Mouse (Mus musculus): ENCODE measurements at regions not wholly inside any gene's neighbourhood (a gene's known extent, or its start where the extent isn't known, plus 50 kb on each side); places are given as distances from the start of the nearest gene placed in this dataset.
"Not testable (repeated sequence)": the region's sequence is repeated elsewhere in the genome, so short reads cannot be mapped to it uniquely, and the experiment has no call there.

- ATAC-seq (ENCODE audit: low FRiP score, low read depth), result no peak
Measured at GRCm38 (mm10) chr7:129750936-129751335, 159.3 kb downstream of the Wdr11 start.

GRCm38 (mm10) chr7:129754737-129755136 is 163.1 kb downstream of the Wdr11 start:
- 84% methylated on average over 5 of the region's 5 CpGs for WGBS
- H3K4me3 ChIP-seq, result no peak overlapping the region
- H3K36me3 ChIP-seq, result no peaks in the 10 kb centered on the region
- H3K9ac ChIP-seq, result no peak overlapping the region
- no peak for ATAC-seq (ENCODE audit: low FRiP score, low read depth)
- no peak overlapping the region for H3K27ac ChIP-seq
- H3K9me3 ChIP-seq, result no peaks in the 10 kb centered on the region
- no peaks in the 10 kb centered on the region for H3K4me1 ChIP-seq
- H3K27me3 ChIP-seq (replicated peaks), result no peaks in the 10 kb centered on the region
- H3K4me2 ChIP-seq (replicated peaks), result no peak overlapping the region

More at GRCm38 (mm10) chr7:129750936-129751335, 159.3 kb downstream of the Wdr11 start:
- Histone ChIP-seq H3K9ac (no peak overlapping the region), H3K4me1 (no peaks in the 10 kb centered on the region), H3K4me2 (replicated peaks) (no peak overlapping the region), H3K9me3 (peaks cover 12% of the 10 kb centered on the region), H3K4me3 (no peak overlapping the region), H3K36me3 (peaks cover 3% of the 10 kb centered on the region; the same call in 1 of the 2 replicates), H3K27me3 (replicated peaks) (no peaks in the 10 kb centered on the region), H3K27ac (no peak overlapping the region)

GRCm38 (mm10) chr7:129756138-129756537 is 164.5 kb downstream of the Wdr11 start:
- Histone ChIP-seq H3K27ac (no peak overlapping the region), H3K36me3 (no peaks in the 10 kb centered on the region), H3K4me1 (no peaks in the 10 kb centered on the region), H3K4me2 (replicated peaks) (no peak overlapping the region), H3K4me3 (no peak overlapping the region), H3K9ac (no peak overlapping the region), H3K27me3 (replicated peaks) (no peaks in the 10 kb centered on the region), H3K9me3 (no peaks in the 10 kb centered on the region)
- WGBS, result 92% methylated on average over 6 of the region's 6 CpGs
- no peak for ATAC-seq (ENCODE audit: low FRiP score, low read depth)

- 89% methylated on average over 4 of the region's 4 CpGs for WGBS
- no peak overlapping the region for H3K27ac ChIP-seq
- no peak overlapping the region for H3K4me2 ChIP-seq (replicated peaks)
- H3K4me3 ChIP-seq, result no peak overlapping the region
- ATAC-seq (ENCODE audit: low FRiP score, low read depth), result no peak
- H3K9ac ChIP-seq, result no peak overlapping the region
- no peaks in the 10 kb centered on the region for H3K36me3 ChIP-seq
- H3K4me1 ChIP-seq, result peaks cover 8% of the 10 kb centered on the region; the same call in 1 of the 2 replicates
- no peaks in the 10 kb centered on the region for H3K9me3 ChIP-seq
- no peaks in the 10 kb centered on the region for H3K27me3 ChIP-seq (replicated peaks)
Measured at GRCm38 (mm10) chr7:129759848-129760247, 168.2 kb downstream of the Wdr11 start.

- 92% methylated on average over 2 of the region's 2 CpGs for WGBS
- H3K27ac ChIP-seq, result no peak overlapping the region
- H3K36me3 ChIP-seq, result no peaks in the 10 kb centered on the region
- H3K9me3 ChIP-seq, result no peaks in the 10 kb centered on the region
- no peak overlapping the region for H3K4me2 ChIP-seq (replicated peaks)
- H3K4me3 ChIP-seq, result no peak overlapping the region
- H3K9ac ChIP-seq, result no peak overlapping the region
- H3K4me1 ChIP-seq, result peaks cover 8% of the 10 kb centered on the region; the same call in 1 of the 2 replicates
- no peaks in the 10 kb centered on the region for H3K27me3 ChIP-seq (replicated peaks)
- no peak for ATAC-seq (ENCODE audit: low FRiP score, low read depth)
Measured at GRCm38 (mm10) chr7:129760386-129760785, 168.7 kb downstream of the Wdr11 start.

GRCm38 (mm10) chr7:129763754-129764153 is 172.1 kb downstream of the Wdr11 start:
- H3K4me2 ChIP-seq (replicated peaks), result no peak overlapping the region
- no peak for ATAC-seq (ENCODE audit: low FRiP score, low read depth)
- H3K4me1 ChIP-seq, result peaks cover 8% of the 10 kb centered on the region; the same call in 1 of the 2 replicates
- no peaks in the 10 kb centered on the region for H3K36me3 ChIP-seq
- no peaks in the 10 kb centered on the region for H3K9me3 ChIP-seq
- no peak overlapping the region for H3K9ac ChIP-seq
- H3K4me3 ChIP-seq, result no peak overlapping the region
- no peaks in the 10 kb centered on the region for H3K27me3 ChIP-seq (replicated peaks)
- H3K27ac ChIP-seq, result no peak overlapping the region
- 50% methylated on average over 5 of the region's 5 CpGs for WGBS

- H3K4me3 ChIP-seq, result no peak overlapping the region
- ATAC-seq (ENCODE audit: low FRiP score, low read depth), result no peak
- no peak overlapping the region for H3K27ac ChIP-seq
- no peaks in the 10 kb centered on the region for H3K36me3 ChIP-seq
- 93% methylated on average over 5 of the region's 5 CpGs for WGBS
- peaks cover 8% of the 10 kb centered on the region; the same call in 1 of the 2 replicates for H3K4me1 ChIP-seq
- H3K27me3 ChIP-seq (replicated peaks), result no peaks in the 10 kb centered on the region
- H3K9ac ChIP-seq, result no peak overlapping the region
- H3K9me3 ChIP-seq, result no peaks in the 10 kb centered on the region
- no peak overlapping the region for H3K4me2 ChIP-seq (replicated peaks)
Measured at GRCm38 (mm10) chr7:129764456-129764970, 172.8 kb downstream of the Wdr11 start.

DNA sequence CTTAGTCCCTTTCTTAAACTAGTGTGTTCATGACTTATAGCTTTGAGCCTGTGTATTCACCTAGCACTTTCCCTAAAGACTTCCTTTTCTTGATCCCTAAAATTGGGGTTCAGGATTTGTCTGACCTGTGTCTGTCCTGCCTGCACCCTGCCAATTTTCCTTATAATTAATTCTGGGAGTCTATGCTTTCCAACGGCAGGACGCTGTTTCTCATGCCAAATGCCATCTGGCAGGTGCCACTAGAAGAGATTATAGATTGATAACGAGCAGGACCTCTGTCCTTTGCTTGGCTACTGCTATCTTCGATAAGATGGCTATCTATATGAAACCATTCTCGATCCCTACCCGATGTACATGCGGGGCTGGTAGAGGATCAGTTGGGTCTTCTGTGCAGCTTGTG is 174.0 kb downstream of the Wdr11 start:
- WGBS, result 92% methylated on average over 7 of the region's 7 CpGs
- Histone ChIP-seq H3K4me1 (peaks cover 8% of the 10 kb centered on the region; the same call in 1 of the 2 replicates), H3K27me3 (replicated peaks) (no peaks in the 10 kb centered on the region), H3K9ac (no peak overlapping the region), H3K9me3 (no peaks in the 10 kb centered on the region), H3K36me3 (no peaks in the 10 kb centered on the region), H3K4me3 (no peak overlapping the region), H3K4me2 (replicated peaks) (no peak overlapping the region), H3K27ac (no peak overlapping the region)
- no peak for ATAC-seq (ENCODE audit: low FRiP score, low read depth)

DNA sequence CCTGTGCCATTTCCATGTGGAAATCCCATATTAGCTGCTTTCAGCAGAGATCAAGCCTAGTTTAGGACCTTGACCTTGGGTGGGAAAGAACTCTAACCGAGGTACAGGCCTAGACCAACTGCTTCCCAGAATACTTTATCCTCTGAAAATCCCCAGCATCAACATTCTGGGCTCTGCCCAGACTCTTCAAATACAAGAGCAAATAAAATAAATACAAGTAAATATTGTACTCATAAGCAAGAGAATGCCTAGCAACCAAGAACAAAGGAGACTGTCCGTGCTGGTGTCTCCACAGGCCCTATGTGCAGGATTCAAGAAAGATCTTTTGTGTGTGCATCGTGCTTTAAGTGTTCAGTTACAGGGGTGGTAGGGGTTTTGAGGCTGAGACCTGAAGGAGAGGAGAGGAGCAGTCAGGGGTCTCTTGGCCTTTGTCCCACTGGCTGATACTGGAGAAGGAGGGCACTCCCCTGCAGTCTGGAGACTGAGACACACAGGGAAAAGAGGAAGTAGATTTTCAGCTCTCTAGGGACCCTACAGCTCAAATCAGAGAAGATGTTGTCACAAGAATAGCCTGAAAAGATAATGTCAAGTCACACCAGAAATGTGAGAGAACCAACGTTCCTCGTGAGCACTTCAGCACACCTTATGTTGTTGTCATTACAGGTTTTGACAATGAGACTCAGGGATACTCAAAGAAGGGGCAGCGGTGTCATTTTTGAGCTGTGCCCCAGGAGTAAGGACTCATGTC is 174.6 kb downstream of the Wdr11 start:
- no peak overlapping the region for H3K9ac ChIP-seq
- H3K27me3 ChIP-seq (replicated peaks), result no peaks in the 10 kb centered on the region
- no peaks in the 10 kb centered on the region for H3K36me3 ChIP-seq
- WGBS, result 79% methylated on average over 6 of the region's 6 CpGs
- no peak for ATAC-seq (ENCODE audit: low FRiP score, low read depth)
- no peak overlapping the region for H3K4me2 ChIP-seq (replicated peaks)
- H3K9me3 ChIP-seq, result no peaks in the 10 kb centered on the region
- no peak overlapping the region for H3K27ac ChIP-seq
- H3K4me1 ChIP-seq, result peaks cover 8% of the 10 kb centered on the region; the same call in 1 of the 2 replicates
- no peak overlapping the region for H3K4me3 ChIP-seq

- not testable (repeated sequence) for H3K4me2 ChIP-seq (replicated peaks)
Measured at GRCm38 (mm10) chr7:129769673-129770072, 178.0 kb downstream of the Wdr11 start.

DNA sequence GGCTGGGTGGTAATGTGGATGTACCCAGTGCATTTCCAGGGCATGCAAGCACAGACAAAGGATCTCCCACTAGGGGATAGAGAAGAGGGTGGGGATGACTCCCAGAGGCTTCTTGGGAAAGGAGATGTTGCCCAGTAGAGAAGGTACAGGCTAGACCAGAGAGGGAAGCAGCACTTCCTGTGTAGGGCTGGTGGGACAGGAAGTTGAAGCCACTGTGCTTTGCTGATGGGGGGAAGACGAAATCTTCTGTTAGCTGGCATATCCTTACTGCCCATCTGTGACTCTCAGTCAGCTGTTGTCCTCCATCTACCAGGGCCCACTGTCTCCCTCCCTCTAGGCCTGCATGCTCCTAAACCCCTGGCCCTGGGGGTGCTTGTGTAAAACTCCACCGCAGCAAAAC is 180.2 kb downstream of the Wdr11 start:
- Histone ChIP-seq H3K27ac (no peak overlapping the region), H3K4me1 (peaks cover 11% of the 10 kb centered on the region), H3K4me3 (no peak overlapping the region), H3K4me2 (replicated peaks) (no peak overlapping the region), H3K36me3 (no peaks in the 10 kb centered on the region), H3K9ac (no peak overlapping the region), H3K9me3 (no peaks in the 10 kb centered on the region), H3K27me3 (replicated peaks) (peaks cover 4% of the 10 kb centered on the region; the same call in 1 of the 2 replicates)
- 89% methylated on average over 2 of the region's 2 CpGs for WGBS
- ATAC-seq (ENCODE audit: low FRiP score, low read depth), result no peak

More at GRCm38 (mm10) chr7:129769673-129770072, 178.0 kb downstream of the Wdr11 start:
- not testable (repeated sequence) for H3K9me3 ChIP-seq; H3K36me3 ChIP-seq; H3K27me3 ChIP-seq (replicated peaks); H3K4me1 ChIP-seq; H3K27ac ChIP-seq; H3K4me3 ChIP-seq; ATAC-seq (ENCODE audit: low FRiP score, low read depth); H3K9ac ChIP-seq
- WGBS, result 73% methylated on average over 1 of the region's 1 CpGs

DNA sequence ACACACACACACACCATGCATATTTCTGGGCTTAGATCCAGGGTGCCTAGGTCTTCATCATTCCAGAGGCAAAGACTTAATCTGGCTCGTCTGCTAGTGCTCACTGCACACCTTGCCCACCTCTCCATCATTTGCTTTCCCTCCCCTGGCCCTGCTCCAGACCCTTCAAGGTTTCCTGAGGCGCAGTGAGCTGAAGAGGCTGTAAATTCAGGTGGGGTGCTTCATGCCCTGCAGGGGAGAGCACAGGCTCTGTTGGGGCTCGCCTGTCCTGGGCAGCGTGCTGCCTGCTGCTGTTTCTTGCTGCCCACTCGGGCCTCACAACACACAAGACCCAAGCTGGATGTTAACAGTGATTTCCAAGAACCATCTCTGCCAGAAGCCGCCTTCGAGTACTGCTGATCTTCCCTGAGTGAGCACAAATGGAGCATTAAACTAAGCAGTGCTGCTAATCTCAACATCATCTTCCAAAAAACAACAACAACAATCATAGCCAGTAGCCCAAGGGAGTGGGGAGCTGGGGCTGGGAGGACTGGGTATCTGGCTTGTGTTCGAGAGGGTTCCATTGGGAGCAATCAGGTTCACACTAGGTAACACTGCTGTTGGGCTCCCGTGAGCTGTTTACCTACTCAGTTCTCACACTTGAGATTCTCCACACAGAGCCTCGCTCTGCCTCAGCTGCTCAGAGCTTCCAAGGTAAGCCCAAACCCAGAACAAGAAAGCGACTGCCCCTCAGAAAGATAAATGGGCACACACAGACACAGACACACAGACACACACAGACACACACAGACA is 181.1 kb downstream of the Wdr11 start:
- peaks cover 4% of the 10 kb centered on the region; the same call in 1 of the 2 replicates for H3K27me3 ChIP-seq (replicated peaks)
- no peaks in the 10 kb centered on the region for H3K36me3 ChIP-seq
- no peak overlapping the region for H3K9ac ChIP-seq
- no peak overlapping the region for H3K4me3 ChIP-seq
- no peak overlapping the region for H3K4me2 ChIP-seq (replicated peaks)
- 75% methylated on average over 11 of the region's 11 CpGs for WGBS
- ATAC-seq (ENCODE audit: low FRiP score, low read depth), result no peak
- no peak overlapping the region for H3K27ac ChIP-seq
- H3K9me3 ChIP-seq, result no peaks in the 10 kb centered on the region
- peaks cover 11% of the 10 kb centered on the region for H3K4me1 ChIP-seq

All from neural tube, embryonic 12.5 days (tissue).